Mouse (Mus musculus) c-Kit-positive CD71-positive TER-119-negative erythroid progenitor cells, embryonic 14.5 days (primary cell): Measurements from ENCODE around the gene Hck.
A peak's percentile ranks its signal among the peaks of the same experiment; 100 is the strongest.

Source experiments
- DNase-seq: peaks from one replicate; pipeline ENCODE4 v3.0.0-alpha.2; 2013; ENCODE audit warnings: low read depth

Gene Hck

DNA sequence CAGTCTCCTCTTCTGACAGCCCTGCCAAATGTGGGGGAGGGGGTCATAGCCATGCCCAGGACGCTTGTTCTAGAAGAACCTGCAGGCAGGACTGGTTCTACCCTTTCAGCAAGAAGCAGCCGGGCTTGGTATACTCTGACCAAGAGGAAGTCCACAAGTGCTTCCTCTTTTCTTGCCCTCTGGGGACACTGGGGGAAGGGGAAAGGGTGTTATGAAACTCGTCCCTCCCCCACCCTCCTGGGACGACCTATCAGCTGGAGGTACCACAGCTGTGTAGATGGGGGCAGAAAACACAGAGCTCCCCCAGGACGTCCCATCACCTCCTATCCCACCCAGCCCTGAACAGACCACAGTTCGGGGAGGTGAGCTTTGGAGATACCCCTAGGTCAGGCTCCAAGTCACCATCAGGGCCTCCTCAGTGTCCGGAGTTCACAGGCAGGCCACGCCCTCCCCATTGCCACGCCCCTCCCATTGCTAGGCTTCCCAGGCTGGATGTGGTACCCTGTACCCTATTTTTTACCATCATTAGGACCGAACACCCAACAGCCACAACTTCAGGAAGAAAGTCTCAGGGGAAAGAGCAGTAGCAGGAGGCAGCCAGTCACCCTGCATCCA, 17.6 kb upstream of the Hck start:
- no peak for DNase-seq

GRCm38 (mm10) chr2:153107046-153107766, 1.1 kb upstream of the Hck start:
- DNase-seq = no peak

- DNase-seq = no peak
Observed at GRCm38 (mm10) chr2:153107802-153108201, 466 bp upstream of the Hck start.

GRCm38 (mm10) chr2:153109596-153109995, 1.3 kb downstream of the Hck start:
- no peak for DNase-seq

DNA sequence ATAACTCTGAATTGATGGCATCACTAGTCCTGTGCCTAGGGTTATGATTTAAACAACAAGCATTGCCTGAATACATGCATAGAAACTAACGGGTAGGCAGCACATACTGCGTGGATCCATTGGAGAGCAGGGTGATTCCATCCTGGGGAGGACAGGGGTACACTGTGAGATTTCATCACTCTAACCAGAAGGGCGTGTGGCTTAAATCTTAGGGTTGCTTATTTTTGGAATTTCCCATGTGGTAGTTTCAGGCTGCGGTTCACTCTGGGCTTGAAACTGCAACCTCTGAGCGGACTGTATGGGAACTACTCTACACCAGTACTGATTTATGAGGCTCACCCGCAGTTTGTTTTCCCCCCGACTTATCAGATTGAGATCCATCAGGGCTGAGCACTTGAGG, 3.0 kb downstream of the Hck start:
- DNase-seq = no peak

GRCm38 (mm10) chr2:153115679-153116081, 7.4 kb downstream of the Hck start:
- peak; percentile 9 for DNase-seq

GRCm38 (mm10) chr2:153117051-153117486, 8.8 kb downstream of the Hck start:
- no peak for DNase-seq

DNA sequence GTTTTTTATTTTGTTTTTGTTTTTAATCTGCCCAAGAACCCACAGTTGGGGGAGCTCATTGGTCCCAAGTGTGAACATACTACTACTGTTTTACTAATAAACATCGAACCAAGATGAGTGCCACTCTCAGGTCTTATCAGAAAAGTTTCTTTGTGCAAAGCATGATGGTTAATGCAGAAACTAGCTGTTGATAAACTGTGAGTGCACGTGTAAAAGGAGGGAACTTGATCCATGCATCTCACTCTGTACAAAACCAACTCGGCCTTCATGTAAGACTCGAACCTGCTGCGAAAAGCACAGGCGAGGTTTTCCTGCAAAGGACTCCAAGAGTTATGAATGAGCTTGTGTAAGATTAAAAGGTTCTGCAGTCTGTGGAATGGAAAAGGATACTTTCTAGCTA, 11.2 kb downstream of the Hck start:
- no peak for DNase-seq

GRCm38 (mm10) chr2:153120126-153120525, 11.9 kb downstream of the Hck start:
- DNase-seq = no peak

GRCm38 (mm10) chr2:153121821-153122615, 13.8 kb downstream of the Hck start:
- DNase-seq = no peak

GRCm38 (mm10) chr2:153122701-153123100, 14.4 kb downstream of the Hck start:
- no peak for DNase-seq

- no peak for DNase-seq
Observed at GRCm38 (mm10) chr2:153125875-153126274, 17.6 kb downstream of the Hck start.

GRCm38 (mm10) chr2:153131019-153131418, 22.8 kb downstream of the Hck start:
- DNase-seq = no peak

DNA sequence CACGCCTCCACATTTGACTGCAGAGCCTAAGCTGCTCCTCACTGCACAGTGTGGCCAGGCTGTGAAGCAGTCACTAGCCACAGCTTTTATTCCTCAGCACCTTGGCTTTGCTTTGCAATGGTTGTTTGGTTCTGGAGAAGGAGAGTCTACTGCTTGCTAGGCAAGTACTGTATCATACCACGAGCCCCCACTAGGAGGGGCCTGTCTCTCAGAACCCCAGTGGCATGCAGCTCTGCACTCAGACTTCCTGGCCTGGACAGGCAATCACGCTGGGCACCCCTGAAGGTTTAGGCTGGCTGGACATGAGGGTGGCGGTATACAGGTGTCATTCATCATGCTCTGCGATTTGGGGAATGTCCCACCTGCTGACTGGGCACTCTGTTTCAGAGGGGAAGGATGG, 26.0 kb downstream of the Hck start:
- DNase-seq = no peak

- no peak for DNase-seq
Observed at GRCm38 (mm10) chr2:153136211-153136610, 27.9 kb downstream of the Hck start.

DNA sequence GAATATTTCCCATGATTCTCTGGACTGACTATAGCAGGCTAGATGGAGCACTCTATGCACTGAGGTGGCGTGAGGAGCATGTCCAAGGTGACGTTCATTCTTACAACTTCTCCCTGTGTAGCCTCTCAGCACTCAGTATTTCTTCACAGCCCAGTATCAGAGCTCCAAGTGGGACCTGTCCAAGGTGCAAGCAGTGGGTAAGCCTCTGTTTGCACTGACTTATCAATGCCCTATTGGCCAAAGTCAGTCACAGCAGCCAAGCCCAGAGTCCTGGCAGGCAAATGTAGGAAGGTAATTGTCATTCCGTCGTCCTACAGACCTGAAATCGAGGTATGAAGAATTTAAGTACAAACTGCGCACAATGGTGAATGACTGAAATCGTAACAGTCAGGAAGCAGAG, 30.9 kb downstream of the Hck start:
- no peak for DNase-seq

DNA sequence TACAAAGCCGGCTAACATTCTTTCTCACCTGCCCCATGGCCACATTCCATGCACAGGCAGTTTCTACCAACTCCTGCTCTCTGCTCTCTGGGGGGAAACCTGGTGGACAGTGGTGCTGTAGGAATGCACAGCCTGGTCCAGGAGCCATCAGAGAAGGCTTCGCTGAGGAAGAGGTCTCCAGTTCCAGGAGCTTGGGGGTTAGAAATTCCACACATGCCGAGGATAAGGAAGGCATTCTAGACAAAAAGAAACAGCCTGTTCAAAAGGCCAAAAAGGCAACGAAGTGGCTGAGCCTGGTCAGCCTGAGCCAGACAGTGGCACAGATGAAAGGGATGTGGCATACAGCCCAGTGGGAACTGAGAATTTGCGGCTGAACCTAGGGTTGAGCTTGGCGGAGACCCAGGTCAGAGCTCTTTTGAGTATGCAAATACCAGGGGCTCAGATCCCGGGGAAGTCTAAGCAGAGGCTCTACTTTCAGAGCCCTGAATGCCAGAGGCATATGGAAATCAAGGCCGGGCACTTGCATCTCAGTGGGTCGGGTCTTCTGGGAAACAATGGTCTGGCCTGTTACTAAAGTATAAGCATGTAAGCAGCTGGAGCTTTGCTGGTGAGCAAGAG, 31.8 kb downstream of the Hck start:
- DNase-seq = no peak

DNA sequence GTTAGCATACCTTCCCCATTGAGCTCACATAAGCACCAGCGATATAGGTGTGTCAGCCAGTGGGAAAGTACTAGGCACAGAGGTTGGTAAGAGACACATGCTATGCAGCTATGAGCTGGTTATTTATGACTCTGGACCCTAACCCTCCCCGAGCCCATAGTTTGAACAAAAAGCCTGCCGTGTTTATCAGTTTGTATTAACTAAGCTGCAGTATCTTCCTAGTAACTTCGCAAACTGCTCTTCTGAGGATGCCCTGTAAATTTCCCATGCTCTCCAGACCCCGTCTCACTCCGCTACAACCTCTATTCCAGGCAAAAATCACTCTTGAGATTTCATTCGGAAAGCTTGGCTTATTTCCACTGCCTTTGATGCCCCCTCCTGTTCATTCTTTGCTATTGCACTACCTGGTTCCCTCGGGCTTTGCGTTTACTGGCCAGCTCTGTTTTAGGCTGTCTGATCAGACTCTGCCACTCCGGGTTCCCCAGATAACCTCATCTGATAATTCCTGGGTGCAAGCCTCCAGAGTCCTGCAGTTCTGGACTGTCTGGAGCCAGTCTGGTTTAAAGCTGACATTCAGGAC, 34.4 kb downstream of the Hck start:
- peak; percentile 40 for DNase-seq

DNA sequence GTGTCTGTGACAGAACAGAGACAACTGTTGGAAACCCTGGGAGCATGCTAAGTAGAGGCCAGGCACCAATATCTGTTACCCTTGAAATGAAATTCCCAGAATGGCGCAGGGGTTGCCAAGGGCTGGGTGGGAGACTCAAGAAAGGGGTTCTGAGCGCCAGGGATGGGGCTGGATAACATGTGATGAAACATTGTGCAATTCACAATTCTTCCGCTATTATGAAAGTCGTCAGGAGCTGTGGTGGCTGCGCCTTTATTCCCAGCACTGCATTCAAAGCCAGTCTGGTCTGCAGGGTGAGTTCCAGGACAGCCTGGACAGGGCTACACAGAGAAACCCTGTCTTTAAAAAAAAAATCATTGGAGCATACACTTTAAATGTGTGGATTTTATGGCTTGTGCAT, 37.1 kb downstream of the Hck start:
- DNase-seq = no peak

DNA sequence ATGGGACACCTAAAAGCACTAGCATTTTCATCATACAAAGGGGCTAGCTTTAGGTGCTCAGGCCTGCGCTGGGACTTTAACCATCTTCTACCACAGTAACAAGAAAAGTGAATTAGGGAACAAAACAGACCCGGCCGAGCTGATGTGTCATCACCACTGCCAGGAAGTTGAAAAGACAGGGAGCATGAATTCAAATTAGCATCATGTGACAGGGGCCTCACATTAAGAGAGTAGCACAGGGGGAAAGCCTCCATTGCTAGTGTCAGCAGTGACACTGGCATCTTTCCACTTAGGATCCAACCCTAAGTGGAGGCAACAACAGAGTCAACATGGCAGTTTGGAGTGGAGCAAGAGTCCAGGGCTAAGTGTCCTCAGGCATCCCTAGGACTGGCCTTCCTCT, 39.0 kb downstream of the Hck start:
- DNase-seq = no peak

DNA sequence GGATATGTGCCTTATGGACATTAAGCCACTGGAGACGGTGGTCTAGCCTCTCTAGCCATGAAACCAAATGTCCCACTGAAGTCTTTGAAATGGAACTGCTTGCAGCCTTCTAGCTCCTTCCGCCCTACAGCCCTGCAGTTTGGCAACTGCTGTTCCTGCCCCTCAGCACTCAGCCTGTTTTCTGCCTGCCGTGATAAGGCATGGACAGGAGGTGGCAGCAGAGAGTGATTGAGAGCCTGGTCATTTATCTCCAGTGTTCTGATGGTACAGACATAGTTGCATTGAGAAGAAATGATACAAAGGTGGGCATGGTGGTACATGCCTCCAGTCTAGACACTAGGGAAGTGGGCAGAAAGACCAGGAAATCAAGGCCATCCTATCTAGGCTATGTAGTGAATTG, 39.4 kb downstream of the Hck start:
- DNase-seq = peak; percentile 54

DNA sequence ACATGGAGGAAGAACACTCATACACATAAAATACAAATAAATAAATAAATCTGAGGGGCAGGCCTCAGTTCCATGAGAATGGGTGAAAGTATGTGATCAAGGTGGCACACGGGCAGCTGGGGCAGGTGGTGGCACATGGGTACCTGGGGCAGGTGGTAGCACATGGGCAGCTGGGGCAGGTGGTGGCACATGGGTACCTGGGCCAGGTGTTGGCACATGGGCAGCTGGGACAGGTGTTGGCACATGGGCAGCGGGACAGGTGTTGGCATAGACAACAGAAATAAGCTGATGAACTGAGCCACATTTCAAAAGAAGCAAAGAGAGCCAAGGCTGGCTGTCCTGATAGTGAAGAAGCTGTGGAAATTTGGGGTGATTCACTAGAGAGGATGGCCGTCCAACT, 41.5 kb downstream of the Hck start:
- DNase-seq = no peak
